Mouse (Mus musculus) heart, embryonic 13.5 days (tissue): ENCODE measurements around the gene Agpat1. TPM values are rescaled to one million over a fixed set of nuclear protein-coding genes. Genes with fewer than 3 reads are reported as not detected.

Experiments used
- polyA plus RNA-seq: library from polyadenylated mRNA; unstranded; fragments of >200 nt; fragmentation: Nextera tagmentation; extraction: Ambion mirVana; gene quantifications from 2 replicates; pipeline ENCODE4 v1.2.1, GENCODE M21; 2015

The Agpat1 gene
- polyA plus RNA-seq, 1 experiment from 2014 or later, result 54.2 TPM

Other genes with a start within 250 kb of the Agpat1 start
- not detected in 2 replicates for gene Btnl2, start 249.4 kb upstream of the Agpat1 start, polyA plus RNA-seq
- gene Btnl1, start 227.1 kb upstream of the Agpat1 start, polyA plus RNA-seq, result not detected in 2 replicates
- gene BC051142, start 205.4 kb upstream of the Agpat1 start, polyA plus RNA-seq, result 0.19 TPM in 1 of 2 replicates, not detected in the other
- not detected in 2 replicates for gene Btnl4, start 126.9 kb upstream of the Agpat1 start, polyA plus RNA-seq
- gene Btnl6, start 86.9 kb upstream of the Agpat1 start, polyA plus RNA-seq, result not detected in 2 replicates
- gene Notch4, start 40.0 kb upstream of the Agpat1 start, polyA plus RNA-seq, result 5.5 and 7.0 TPM in 2 replicates
- gene Gpsm3, start 14.5 kb upstream of the Agpat1 start, polyA plus RNA-seq, result 6.8 and 7.0 TPM in 2 replicates
- 7.0 and 7.3 TPM in 2 replicates for gene Pbx2, start 13.0 kb upstream of the Agpat1 start, polyA plus RNA-seq
- gene Ager, start 6.4 kb upstream of the Agpat1 start, polyA plus RNA-seq, result 3.7 and 4.0 TPM in 2 replicates
- gene Rnf5, start 572 bp upstream of the Agpat1 start, polyA plus RNA-seq, result 106 and 120 TPM in 2 replicates
- 1.0 and 1.2 TPM in 2 replicates for gene Egfl8, start 11.7 kb downstream of the Agpat1 start, polyA plus RNA-seq
- gene Ppt2, start 24.2 kb downstream of the Agpat1 start, polyA plus RNA-seq, result 26.1 and 27.6 TPM in 2 replicates
- 0.15 and 0.31 TPM in 2 replicates for gene Prrt1, start 25.3 kb downstream of the Agpat1 start, polyA plus RNA-seq
- 10.4 and 10.7 TPM in 2 replicates for gene Fkbpl, start 40.5 kb downstream of the Agpat1 start, polyA plus RNA-seq
- 56.1 and 56.2 TPM in 2 replicates for gene Atf6b, start 42.9 kb downstream of the Agpat1 start, polyA plus RNA-seq
- 1.3 and 1.4 TPM in 2 replicates for gene Tnxb, start 66.3 kb downstream of the Agpat1 start, polyA plus RNA-seq
- 0.11 and 0.21 TPM in 2 replicates for gene C4b, start 139.6 kb downstream of the Agpat1 start, polyA plus RNA-seq
- gene Cyp21a1, start 200.3 kb downstream of the Agpat1 start, polyA plus RNA-seq, result not detected in 2 replicates
- gene Stk19, start 232.7 kb downstream of the Agpat1 start, polyA plus RNA-seq, result 17.4 and 18.3 TPM in 2 replicates
- gene Dxo, start 232.8 kb downstream of the Agpat1 start, polyA plus RNA-seq, result 32.3 and 34.9 TPM in 2 replicates
- 27.3 and 30.6 TPM in 2 replicates for gene Skiv2l, start 245.9 kb downstream of the Agpat1 start, polyA plus RNA-seq
- 68.5 and 70.9 TPM in 2 replicates for gene Nelfe, start 246.1 kb downstream of the Agpat1 start, polyA plus RNA-seq